Mouse (Mus musculus): ENCODE results near the gene Ttc37. TPM values are rescaled to one million over a fixed set of nuclear protein-coding genes. Genes with fewer than 3 reads are reported as not detected.

Gene Ttc37
- total and polyA plus RNA-seq, 3 experiments: 23.9 to 34.7 (median 26.7) TPM

GRCm38 (mm10) chr13:76150483-76150882 lies 51.9 kb downstream of the Ttc37 start:
- in situ Hi-C loops (cut with MboI; ENCODE audit: low pct_ligation_motif_present, low pct_unique_long_range_greater_than_20kb, low sequenced_read_pairs): no loop called here
- H3K4me2 ChIP-seq (ENCODE audit: insufficient read depth, low read depth, poor library complexity, severe bottlenecking): no peak overlapping the region
- dilution Hi-C loops (cut with MboI; ENCODE audit: extremely low pct_ligation_motif_present, extremely low pct_unique_long_range_greater_than_20kb, low sequenced_read_pairs): no loop called here

GRCm38 (mm10) chr13:76157099-76157498 lies 58.6 kb downstream of the Ttc37 start:
- Histone ChIP-seq H3K4me2 (ENCODE audit: insufficient read depth, low read depth, poor library complexity, severe bottlenecking) (no peak overlapping the region), H3K36me3 (replicated peaks in 1 of 2; ENCODE audit: control insufficient read depth in 1 of 2, insufficient read depth in 1 of 2, low read length in 1 of 2) (peaks cover 41 to 77% of the 10 kb centered on the region in 2 experiments), H3K9ac (ENCODE audit: insufficient read depth, low read depth) (no peak overlapping the region), H3K79me2 (replicated peaks; ENCODE audit: control insufficient read depth, extremely low read depth, insufficient read depth, poor library complexity, severe bottlenecking) (no peaks in the 10 kb centered on the region), H3K27me3 (replicated peaks) (no peaks in the 10 kb centered on the region), H3K9me3 (replicated peaks; ENCODE audit: low read length) (no peaks in the 10 kb centered on the region), H3K27ac (ENCODE audit: insufficient read depth, low read depth) (no peak overlapping the region), H3K4me1 (ENCODE audit: control insufficient read depth in 1 of 2, insufficient read depth in 2 of 2) (no peaks in the 10 kb centered on the region), H3K4me3 (replicated peaks in 1 of 3; ENCODE audit: low read depth in 2 of 3, low read length in 2 of 3, poor library complexity in 1 of 3) (no peak overlapping the region)
- DNase-seq (ENCODE audit: extremely low read depth): no peak
- dilution Hi-C loops (cut with MboI; ENCODE audit: extremely low pct_ligation_motif_present, extremely low pct_unique_long_range_greater_than_20kb, low sequenced_read_pairs) (no loop called here), in situ Hi-C loops (cut with MboI; ENCODE audit: low pct_ligation_motif_present, low pct_unique_long_range_greater_than_20kb, low sequenced_read_pairs) (no loop called here)
- no peak for TF ChIP-seq POLR2A (IDR thresholded peaks at IDR 0.05; ENCODE audit: low read depth, low read length)
- TF ChIP-seq TCF12 (IDR thresholded peaks at IDR 0.05; ENCODE audit: low read depth, low read length): no peak
- TF ChIP-seq ZC3H11A (IDR thresholded peaks at IDR 0.05; ENCODE audit: low read depth, low read length): no peak
- TF ChIP-seq ZKSCAN1 (IDR thresholded peaks at IDR 0.05; ENCODE audit: borderline replicate concordance, low read depth, low read length): no peak
- no peak for TF ChIP-seq POLR2AphosphoS2 (IDR thresholded peaks at IDR 0.05; ENCODE audit: low read depth, low read length)
- TF ChIP-seq KAT2A (IDR thresholded peaks at IDR 0.05; ENCODE audit: insufficient replicate concordance, low read length): no peak
- no peak for TF ChIP-seq USF1 (IDR thresholded peaks at IDR 0.05; ENCODE audit: low read depth, low read length)
- no peak for TF ChIP-seq E2F4 (IDR thresholded peaks at IDR 0.05; ENCODE audit: insufficient replicate concordance, low read depth, low read length)
- no peak for TF ChIP-seq HCFC1 (IDR thresholded peaks at IDR 0.05; ENCODE audit: low read depth, low read length)
- TF ChIP-seq EP300 (IDR thresholded peaks at IDR 0.05; ENCODE audit: low read length): no peak
- no peak for TF ChIP-seq MAFK (IDR thresholded peaks at IDR 0.05; ENCODE audit: insufficient replicate concordance, low read length)

More at GRCm38 (mm10) chr13:76150483-76150882, 51.9 kb downstream of the Ttc37 start:
- Histone ChIP-seq H3K4me1 (ENCODE audit: control insufficient read depth in 1 of 2, insufficient read depth in 2 of 2) (peaks cover 0 to 3% of the 10 kb centered on the region in 2 experiments; a peak in 1 of 4 replicates), H3K27me3 (replicated peaks) (no peaks in the 10 kb centered on the region), H3K4me3 (replicated peaks in 1 of 3; ENCODE audit: low read depth in 2 of 3, low read length in 2 of 3, poor library complexity in 1 of 3) (no peak overlapping the region), H3K36me3 (replicated peaks in 1 of 2; ENCODE audit: control insufficient read depth in 1 of 2, insufficient read depth in 1 of 2, low read length in 1 of 2) (peaks cover 31 to 72% of the 10 kb centered on the region in 2 experiments), H3K9me3 (replicated peaks; ENCODE audit: low read length) (no peaks in the 10 kb centered on the region), H3K79me2 (replicated peaks; ENCODE audit: control insufficient read depth, extremely low read depth, insufficient read depth, poor library complexity, severe bottlenecking) (no peaks in the 10 kb centered on the region), H3K27ac (ENCODE audit: insufficient read depth, low read depth) (no peak overlapping the region), H3K9ac (ENCODE audit: insufficient read depth, low read depth) (no peak overlapping the region)
- TF ChIP-seq HCFC1 (IDR thresholded peaks at IDR 0.05; ENCODE audit: low read depth, low read length) (no peak), SMC3 (IDR thresholded peaks at IDR 0.05; ENCODE audit: low read depth, low read length) (peak; percentile 7; the same call in 1 of the 2 replicates), CTCF (conservative IDR thresholded peaks at IDR 0.05 in 1 of 2, IDR thresholded peaks at IDR 0.05 in 1 of 2; ENCODE audit: low read depth in 2 of 2, low read length in 2 of 2) (0 out of 4 replicates have a peak, but pooled peaks of 1 of the 2 experiments have one; percentile 15), SIN3A (IDR thresholded peaks at IDR 0.05; ENCODE audit: low read length) (no peak), PAX5 (IDR thresholded peaks at IDR 0.05; ENCODE audit: low read length) (no peak)
- DNase-seq (ENCODE audit: extremely low read depth): peak; percentile 11

GRCm38 (mm10) chr13:76157508-76157907 lies 59.0 kb downstream of the Ttc37 start:
- no peak for DNase-seq (ENCODE audit: extremely low read depth)
- no peak for TF ChIP-seq MYC (IDR thresholded peaks at IDR 0.05; ENCODE audit: low read depth, low read length)
- no peak for TF ChIP-seq ETS1 (conservative IDR thresholded peaks at IDR 0.05; ENCODE audit: low read depth, low read length)
- no peak for TF ChIP-seq CHD2 (IDR thresholded peaks at IDR 0.05; ENCODE audit: low read length)
- TF ChIP-seq USF2 (conservative IDR thresholded peaks at IDR 0.05; ENCODE audit: low read depth, low read length): no peak
- no peak for TF ChIP-seq E2F4 (IDR thresholded peaks at IDR 0.05; ENCODE audit: insufficient replicate concordance, low read depth, low read length)
- TF ChIP-seq EP300 (IDR thresholded peaks at IDR 0.05; ENCODE audit: low read length): no peak
- TF ChIP-seq IRF4 (IDR thresholded peaks at IDR 0.05; ENCODE audit: low read depth, low read length): no peak
- TF ChIP-seq ZKSCAN1 (IDR thresholded peaks at IDR 0.05; ENCODE audit: borderline replicate concordance, low read depth, low read length): no peak
- TF ChIP-seq POLR2A (IDR thresholded peaks at IDR 0.05; ENCODE audit: low read depth, low read length): no peak
- no peak for TF ChIP-seq TCF12 (IDR thresholded peaks at IDR 0.05; ENCODE audit: low read depth, low read length)
- TF ChIP-seq CHD1 (IDR thresholded peaks at IDR 0.05; ENCODE audit: low read depth, low read length): no peak
- TF ChIP-seq CTCF (conservative IDR thresholded peaks at IDR 0.05 in 1 of 2, IDR thresholded peaks at IDR 0.05 in 1 of 2; ENCODE audit: low read depth in 2 of 2, low read length in 2 of 2): no peak
- no peak for TF ChIP-seq ZNF384 (IDR thresholded peaks at IDR 0.05; ENCODE audit: low read depth, low read length)
- no peaks in the 10 kb centered on the region for H3K9me3 ChIP-seq (replicated peaks; ENCODE audit: low read length)
- peaks cover 43 to 77% of the 10 kb centered on the region in 2 experiments for H3K36me3 ChIP-seq (replicated peaks in 1 of 2; ENCODE audit: control insufficient read depth in 1 of 2, insufficient read depth in 1 of 2, low read length in 1 of 2)
- no peaks in the 10 kb centered on the region for H3K79me2 ChIP-seq (replicated peaks; ENCODE audit: control insufficient read depth, extremely low read depth, insufficient read depth, poor library complexity, severe bottlenecking)
- no peak overlapping the region for H3K27ac ChIP-seq (ENCODE audit: insufficient read depth, low read depth)
- no peak overlapping the region for H3K9ac ChIP-seq (ENCODE audit: insufficient read depth, low read depth)
- H3K4me3 ChIP-seq (replicated peaks in 1 of 3; ENCODE audit: low read depth in 2 of 3, low read length in 2 of 3, poor library complexity in 1 of 3): no peak overlapping the region
- dilution Hi-C loops (cut with MboI; ENCODE audit: extremely low pct_ligation_motif_present, extremely low pct_unique_long_range_greater_than_20kb, low sequenced_read_pairs) (no loop called here), in situ Hi-C loops (cut with MboI; ENCODE audit: low pct_ligation_motif_present, low pct_unique_long_range_greater_than_20kb, low sequenced_read_pairs) (no loop called here)
- no peak overlapping the region for H3K4me2 ChIP-seq (ENCODE audit: insufficient read depth, low read depth, poor library complexity, severe bottlenecking)
- no peaks in the 10 kb centered on the region for H3K4me1 ChIP-seq (ENCODE audit: control insufficient read depth in 1 of 2, insufficient read depth in 2 of 2)
- H3K27me3 ChIP-seq (replicated peaks): no peaks in the 10 kb centered on the region

Data from CH12.LX (cell line).